Mouse (Mus musculus) left cerebral cortex, postnatal 25 days (tissue): Measurements from ENCODE around the gene Ltb. TPM values are rescaled to one million over a fixed set of nuclear protein-coding genes. Genes with fewer than 3 reads are reported as not detected.

ENCODE experiments used
- DNase-seq, 2 experiments: peaks; one replicate each; pipeline ENCODE4 v3.0.0; 2022; ENCODE audit warnings: low spot score in 2 of 2, mixed read lengths in 1 of 2
- intact Hi-C: fragments of 180-260 bp; cut with DNase I; formaldehyde crosslinking; loops from one replicate; pipeline ENCODE4 v1.15.1; 2025
- microRNA-seq, 2 experiments: library from miRNA; unstranded; fragments of <30 nt; microRNA quantifications; one replicate each; pipeline ENCODE4 v1.2.0; 2022
- total RNA-seq, 2 experiments: library from RNA; stranded (reverse); gene quantifications; 2 replicates each; pipeline ENCODE4 v1.2.3; 2021

Gene Ltb
- total RNA-seq, 2 experiments from 2014 or later = 0.64 to 0.99 TPM

- DNase-seq = no peak
- intact Hi-C loops = no loop called here
Measured at GRCm38 (mm10) chr17:35237504-35237903, 43.3 kb downstream of the Ltb start.

DNA sequence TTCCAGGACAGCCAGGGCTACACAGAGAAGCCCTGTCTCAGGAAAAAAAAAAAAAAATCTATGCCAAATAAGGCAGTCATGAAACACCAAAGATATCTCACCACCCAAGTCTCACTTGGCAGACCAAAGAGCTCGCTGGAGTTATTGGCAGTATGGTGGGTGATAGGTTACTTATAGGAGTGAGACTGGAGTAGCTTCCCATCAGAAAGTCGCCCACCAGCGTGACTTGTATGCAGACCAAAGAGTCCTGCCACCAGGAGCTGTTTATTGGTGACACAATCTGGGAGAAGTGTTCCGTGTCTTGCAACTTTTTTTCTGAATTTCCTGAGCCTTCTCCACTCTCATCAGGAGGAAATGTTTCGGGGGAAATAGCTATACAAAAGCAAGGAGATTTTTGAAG is 45.5 kb downstream of the Ltb start:
- DNase-seq = peak in 1 of 2 experiments; percentile 60
- intact Hi-C loops = loop anchor here (5.0 kb wide), 1 partner anchor 237 kb away; the partner anchor contains the start of gene Vars

DNA sequence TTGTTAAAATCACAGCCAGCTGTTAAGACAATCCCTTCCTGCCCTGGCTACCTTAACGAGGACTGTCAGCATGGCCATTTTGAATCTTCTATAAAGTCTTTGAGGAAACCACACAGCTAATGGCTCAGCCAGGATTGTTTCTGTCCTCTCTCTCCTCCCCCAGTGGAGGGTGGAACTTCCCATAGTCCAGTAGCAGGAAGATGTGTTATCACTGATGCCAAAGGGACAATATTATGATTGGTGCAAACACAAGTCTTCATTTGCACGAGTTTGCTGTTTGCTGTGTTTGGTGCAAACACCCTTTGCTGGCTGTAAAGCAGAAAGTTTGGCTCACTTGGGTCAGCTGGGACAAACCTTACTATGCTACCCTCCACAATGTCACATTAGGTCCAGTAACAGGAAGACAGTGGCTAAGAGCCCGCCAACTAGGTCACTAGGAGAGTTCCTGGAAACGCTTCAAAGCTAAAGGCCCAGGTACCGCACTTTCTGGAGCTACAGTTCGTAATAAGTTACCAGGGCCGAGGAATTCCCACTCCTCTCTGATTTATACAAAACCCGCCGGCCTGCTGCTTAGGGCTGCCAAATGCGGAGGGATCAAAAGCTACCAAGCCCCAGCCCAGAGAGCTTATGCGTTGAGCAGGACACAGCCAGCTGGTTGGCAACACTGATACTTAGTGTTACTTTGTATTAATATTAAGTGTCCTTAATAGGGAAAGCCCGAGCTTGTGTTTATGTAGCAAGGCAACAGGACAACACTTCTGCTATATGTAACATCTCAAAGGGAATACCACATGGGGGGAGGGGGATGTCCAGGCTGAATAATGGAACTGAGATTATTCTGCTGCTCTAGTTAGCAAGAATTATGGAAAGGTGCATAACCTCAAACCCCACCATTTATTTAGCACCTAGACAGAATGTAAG is 46.4 kb downstream of the Ltb start:
- no peak for DNase-seq
- intact Hi-C loops = loop anchor here (5.0 kb wide), 1 partner anchor 238 kb away; the partner anchor contains the start of gene Vars

GRCm38 (mm10) chr17:35241305-35242014 is 47.2 kb downstream of the Ltb start, which contains the start of gene Ddx39b:
Gene Ddx39b (plus strand): TSS chr17:35241746.
- intact Hi-C loops = loop anchor here (5.0 kb wide), 1 partner anchor 239 kb away; the partner anchor contains the start of gene Vars
- DNase-seq = peak; percentile 97 to 98

- peak; percentile 34 to 54 for DNase-seq
- intact Hi-C loops = loop anchor here (5.0 kb wide), 1 partner anchor 240 kb away; the partner anchor contains the start of gene Vars
Measured at GRCm38 (mm10) chr17:35242015-35242941, 48.0 kb downstream of the Ltb start.

- peak in 1 of 2 experiments; percentile 73 for DNase-seq
- intact Hi-C loops = loop anchor here (5.0 kb wide), 1 partner anchor 241 kb away; the partner anchor contains the start of gene Vars
Measured at GRCm38 (mm10) chr17:35243086-35243485, 48.8 kb downstream of the Ltb start.

DNA sequence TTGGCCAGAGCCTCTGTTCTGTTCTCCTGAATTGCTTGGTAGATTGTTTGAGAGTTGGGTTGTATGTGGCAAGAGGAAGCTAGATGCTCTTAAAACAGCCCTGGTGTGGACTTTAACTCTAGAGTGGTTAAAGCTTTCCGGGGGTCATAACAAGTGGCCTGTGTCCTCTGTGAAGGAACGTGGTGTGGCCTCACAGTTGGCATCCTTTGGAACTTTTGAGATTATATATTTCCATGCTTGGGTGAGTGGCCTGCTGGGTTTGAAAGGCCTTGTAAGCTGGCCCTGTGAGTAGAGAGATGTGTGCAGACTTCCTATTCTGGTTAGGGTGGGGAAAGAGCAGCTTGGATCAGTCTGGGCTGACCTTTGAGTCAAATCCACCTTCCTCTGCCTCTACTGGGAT is 50.8 kb downstream of the Ltb start:
- DNase-seq = no peak
- intact Hi-C loops = loop anchor here (5.0 kb wide), 1 partner anchor 243 kb away; the partner anchor contains the start of gene Vars

Small RNA genes within 50 kb of the gene (microRNA-seq; reads per million reads assigned to microRNA genes)
- gene Mir6973a (0 reads per million in 2 experiments), gene Mir6974 (0 to 1.7 reads per million in 2 experiments), gene Mir6975 (0.74 to 2.7 reads per million in 2 experiments)

Other genes with a start within 250 kb of the Ltb start
- 10 to 100 TPM in 1 of 2 experiments, 1 to 10 TPM in 1; 9.9 to 15.0 TPM for gene Hspa1b, start 235.2 kb upstream of the Ltb start, total RNA-seq
- not detected for gene Gm20481, start 224.5 kb upstream of the Ltb start, total RNA-seq
- 10 to 100 TPM; 10.8 to 12.6 TPM for gene Hspa1a, start 222.3 kb upstream of the Ltb start, total RNA-seq
- gene Hspa1l, start 221.7 kb upstream of the Ltb start, total RNA-seq = under 1 TPM; 0.27 to 0.34 TPM
- 10 to 100 TPM; 17.3 to 18.0 TPM for gene Lsm2, start 212.6 kb upstream of the Ltb start, total RNA-seq
- 10 to 100 TPM; 38.0 to 44.7 TPM for gene Vars, start 193.5 kb upstream of the Ltb start, total RNA-seq
- gene Vwa7, start 177.9 kb upstream of the Ltb start, total RNA-seq = under 1 TPM; 0.30 to 0.37 TPM
- under 1 TPM; 0.60 to 0.83 TPM for gene Sapcd1, start 166.4 kb upstream of the Ltb start, total RNA-seq
- gene Msh5, start 147.7 kb upstream of the Ltb start, total RNA-seq = under 1 TPM; 0.76 to 0.96 TPM
- 10 to 100 TPM in 1 of 2 experiments, 1 to 10 TPM in 1; 9.9 to 11.6 TPM for gene Clic1, start 144.5 kb upstream of the Ltb start, total RNA-seq
- gene Ddah2, start 135.4 kb upstream of the Ltb start, total RNA-seq = 10 to 100 TPM; 12.1 to 12.5 TPM
- not detected for gene Ly6g6c, start 129.1 kb upstream of the Ltb start, total RNA-seq
- not detected for gene Mpig6b, start 128.3 kb upstream of the Ltb start, total RNA-seq
- 1 to 10 TPM; 2.4 to 2.7 TPM for gene Ly6g6e, start 117.5 kb upstream of the Ltb start, total RNA-seq
- gene Ly6g6d, start 116.4 kb upstream of the Ltb start, total RNA-seq = 1 to 10 TPM in 1 of 2 experiments, under 1 TPM in 1; 0.69 to 1.9 TPM
- gene Ly6g6f, start 108.8 kb upstream of the Ltb start, total RNA-seq = not detected
- 100 to 1,000 TPM; 107 to 109 TPM for gene Abhd16a, start 105.2 kb upstream of the Ltb start, total RNA-seq
- not detected for gene Ly6g5c, start 86.2 kb upstream of the Ltb start, total RNA-seq
- under 1 TPM; 0.69 to 0.94 TPM for gene Ly6g5b, start 79.0 kb upstream of the Ltb start, total RNA-seq
- 10 to 100 TPM; 13.1 to 15.2 TPM for gene Gpank1, start 73.0 kb upstream of the Ltb start, total RNA-seq
- gene Csnk2b, start 72.4 kb upstream of the Ltb start, total RNA-seq = 100 to 1,000 TPM; 183 to 185 TPM
- 10 to 100 TPM; 24.1 to 29.8 TPM for gene D17H6S53E, start 68.1 kb upstream of the Ltb start, total RNA-seq
- gene Apom, start 62.4 kb upstream of the Ltb start, total RNA-seq = not detected
- 100 to 1,000 TPM; 286 to 292 TPM for gene Bag6, start 59.3 kb upstream of the Ltb start, total RNA-seq
- 100 to 1,000 TPM; 268 to 285 TPM for gene Prrc2a, start 29.5 kb upstream of the Ltb start, total RNA-seq
- 10 to 100 TPM; 10.8 to 11.1 TPM for gene Aif1, start 18.4 kb upstream of the Ltb start, total RNA-seq
- 10 to 100 TPM in 1 of 2 experiments, 1 to 10 TPM in 1; 6.1 to 10.1 TPM for gene Lst1, start 6.0 kb upstream of the Ltb start, total RNA-seq
- gene Tnf, start 7.6 kb downstream of the Ltb start, total RNA-seq = not detected
- gene Lta, start 10.9 kb downstream of the Ltb start, total RNA-seq = under 1 TPM; 0.34 to 0.39 TPM
- gene Gm16181, start 26.4 kb downstream of the Ltb start, total RNA-seq = not detected
- gene Atp6v1g2, start 39.2 kb downstream of the Ltb start, total RNA-seq = 100 to 1,000 TPM; 514 to 578 TPM
- gene Nfkbil1, start 41.4 kb downstream of the Ltb start, total RNA-seq = 10 to 100 TPM; 11.7 to 12.8 TPM
- gene Ddx39b, start 47.3 kb downstream of the Ltb start, total RNA-seq = 100 to 1,000 TPM; 207 to 209 TPM
- 10 to 100 TPM; 18.5 to 18.7 TPM for gene H2-D1, start 68.3 kb downstream of the Ltb start, total RNA-seq
- under 1 TPM; 0.39 to 0.96 TPM for gene H2-Q1, start 126.0 kb downstream of the Ltb start, total RNA-seq
- gene H2-Q2, start 147.8 kb downstream of the Ltb start, total RNA-seq = under 1 TPM; 0.30 to 0.78 TPM
- 1 to 10 TPM; 1.4 to 1.9 TPM for gene H2-Q4, start 185.2 kb downstream of the Ltb start, total RNA-seq
- under 1 TPM in 1 of 2 experiments, not detected in 1; 0.34 TPM for gene H2-Q6, start 230.4 kb downstream of the Ltb start, total RNA-seq
- gene H2-Q7, start 244.7 kb downstream of the Ltb start, total RNA-seq = under 1 TPM; 0.30 to 0.34 TPM